Mouse (Mus musculus) urinary bladder, postnatal 14 days (tissue): ENCODE results near the gene Rtl3.
A peak's percentile ranks its signal among the peaks of the same experiment; 100 is the strongest.

Experiments used
- DNase-seq: peaks from one replicate; pipeline ENCODE4 v3.0.0; 2021; ENCODE audit warnings: low spot score

The Rtl3 gene

DNA sequence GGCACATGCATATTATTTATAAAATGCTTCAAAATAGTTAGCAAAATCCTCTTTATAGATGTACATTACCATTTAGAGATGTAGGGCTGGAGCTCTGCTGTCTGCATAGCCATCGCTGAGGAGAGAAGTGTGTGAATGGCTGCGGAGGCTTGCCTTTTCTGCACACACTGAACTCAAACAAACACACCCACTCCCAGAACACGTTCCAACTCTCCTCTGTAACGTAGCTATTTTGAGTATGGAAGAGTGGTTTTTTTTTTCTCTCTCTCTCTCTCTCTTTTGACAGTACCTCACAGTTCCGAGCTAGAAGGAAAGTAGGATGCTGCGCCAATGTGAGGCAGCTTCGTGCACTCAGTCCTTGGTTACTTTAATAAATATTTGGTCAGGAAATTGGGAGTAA, at the start of gene Rtl3:
Gene Rtl3 (minus strand): TSS at position 236 of the 400 bp plus-strand sequence.
- DNase-seq: no peak

DNA sequence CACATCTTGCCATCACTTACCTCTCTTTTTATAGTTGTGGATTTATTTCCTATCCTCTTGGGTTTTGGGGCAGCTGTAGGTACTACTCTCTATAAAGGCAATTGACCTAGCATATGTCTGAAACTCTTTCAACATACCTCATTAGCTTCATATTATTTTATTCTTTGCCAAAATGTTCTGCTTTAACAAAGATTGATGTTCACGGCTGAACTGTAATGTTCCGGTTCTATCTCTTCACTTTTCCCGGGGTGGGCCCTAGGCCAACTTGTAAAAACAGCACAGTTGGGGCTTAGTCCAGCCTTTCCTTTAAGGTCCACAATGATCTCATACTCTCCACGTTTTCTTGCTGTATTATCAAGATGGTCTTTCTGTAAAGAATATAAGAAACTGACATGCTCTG, 31.9 kb upstream of the Rtl3 start:
- peak; percentile 2 for DNase-seq

DNA sequence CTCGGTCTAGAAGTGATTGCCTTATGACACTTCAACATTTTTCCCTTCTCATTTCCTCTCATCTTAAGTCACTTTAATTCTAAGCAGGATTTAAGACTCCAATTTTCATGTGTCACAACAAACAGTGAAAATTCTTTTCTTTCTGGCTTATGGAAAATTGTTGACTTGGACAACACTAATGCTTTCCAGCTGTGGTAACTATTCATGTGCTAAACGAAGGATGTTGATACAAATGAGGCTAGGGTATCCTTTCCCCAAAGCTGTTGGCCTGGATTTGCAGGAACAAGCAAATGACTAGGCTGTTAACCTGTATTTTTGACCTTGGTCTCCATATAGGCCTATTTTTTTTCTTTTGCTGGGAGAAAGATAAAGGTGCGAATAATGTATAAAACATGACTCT, 31.4 kb upstream of the Rtl3 start:
- DNase-seq: no peak

DNA sequence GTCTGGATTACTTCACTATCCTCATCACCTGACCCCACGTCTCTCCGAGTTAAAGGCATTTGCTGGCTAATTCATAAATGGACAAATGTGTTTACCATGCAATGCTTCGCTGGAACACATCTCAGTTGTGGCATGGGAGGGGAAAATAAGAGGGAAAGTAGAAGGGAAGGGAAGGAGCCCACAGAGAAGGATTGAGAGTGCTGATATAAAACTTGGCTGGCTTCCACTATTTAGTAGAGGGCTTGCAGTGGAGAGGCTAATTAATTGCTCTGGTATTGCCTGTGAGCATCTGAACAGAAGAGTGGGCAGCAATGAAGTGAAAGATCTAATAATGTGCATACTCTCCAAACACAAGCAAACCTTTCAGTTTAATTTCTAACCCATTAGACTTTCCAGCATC, 31.0 kb upstream of the Rtl3 start:
- DNase-seq: no peak

DNA sequence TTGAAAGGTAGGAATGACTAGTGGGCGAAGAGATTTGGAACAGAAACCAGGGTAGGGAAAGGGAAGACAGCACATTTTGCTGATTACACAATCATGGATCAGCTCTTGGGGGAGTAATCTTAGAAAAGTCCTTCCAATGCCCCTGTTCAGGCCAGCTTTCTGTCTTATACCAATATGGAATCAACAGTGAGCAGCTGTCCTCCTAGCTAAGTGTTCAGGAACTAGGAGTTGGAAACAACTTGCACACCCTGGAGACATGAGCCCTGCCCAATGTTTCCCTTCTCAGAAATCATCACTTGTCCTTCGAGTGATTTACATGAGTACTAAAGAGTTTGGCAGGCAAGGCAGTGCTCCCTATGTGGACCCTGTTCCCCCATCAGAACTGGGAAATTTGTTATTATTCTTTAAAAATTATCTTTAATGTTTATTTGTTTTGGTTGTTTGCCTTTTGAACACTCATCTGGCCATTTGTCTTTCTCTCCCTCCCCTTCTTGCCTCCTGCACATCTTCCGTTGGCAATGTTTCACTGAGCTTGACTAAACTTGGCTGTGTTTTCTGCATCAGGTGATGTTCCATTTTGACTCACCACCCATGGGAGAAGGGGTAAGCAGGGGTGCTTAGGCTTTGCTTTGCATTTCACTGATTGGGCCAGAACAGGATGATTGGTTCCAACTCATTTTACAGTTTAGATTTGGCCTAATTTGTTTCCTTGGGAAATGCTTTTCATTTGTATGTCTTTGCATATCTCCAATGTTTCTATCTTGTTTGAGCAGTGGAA, 13.3 kb upstream of the Rtl3 start:
- no peak for DNase-seq

DNA sequence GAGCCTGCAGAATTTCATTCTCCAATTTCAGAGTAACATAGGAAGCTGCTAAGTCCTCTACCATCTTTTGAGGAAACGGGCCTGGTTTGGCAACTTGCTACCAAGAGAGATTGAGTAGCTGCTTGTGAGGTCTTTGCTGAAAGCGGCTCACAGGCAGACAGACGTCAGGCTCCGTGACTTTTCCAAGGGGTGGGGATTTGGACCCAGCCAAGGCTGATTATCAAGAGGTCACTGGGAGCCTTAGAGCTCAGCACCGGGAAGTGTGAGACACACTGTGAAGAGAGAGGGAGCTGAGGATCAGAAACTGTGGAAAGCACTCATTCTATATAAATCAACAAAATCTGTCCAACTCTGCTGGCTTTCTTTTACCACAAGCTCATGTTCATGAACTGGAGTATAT, 853 bp downstream of the Rtl3 start:
- no peak for DNase-seq

DNA sequence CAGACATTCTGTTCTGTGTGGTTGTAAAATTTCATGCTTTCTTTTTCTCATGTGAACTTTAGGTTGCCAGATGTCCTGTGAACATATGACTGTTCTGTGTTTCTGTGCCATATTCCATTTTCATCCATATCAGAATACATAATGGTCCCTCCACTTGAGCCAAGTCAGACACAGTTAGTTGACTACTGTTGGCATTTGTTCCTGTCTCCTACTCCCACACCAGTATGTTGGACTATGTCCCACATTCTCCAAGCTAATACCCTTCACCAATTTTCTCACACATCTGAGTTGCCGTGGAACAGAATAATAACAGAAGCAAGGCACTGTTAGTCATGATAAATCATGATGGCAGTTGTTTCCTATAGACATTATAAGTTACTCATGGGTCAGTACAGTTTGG, 9.9 kb downstream of the Rtl3 start:
- DNase-seq: no peak

DNA sequence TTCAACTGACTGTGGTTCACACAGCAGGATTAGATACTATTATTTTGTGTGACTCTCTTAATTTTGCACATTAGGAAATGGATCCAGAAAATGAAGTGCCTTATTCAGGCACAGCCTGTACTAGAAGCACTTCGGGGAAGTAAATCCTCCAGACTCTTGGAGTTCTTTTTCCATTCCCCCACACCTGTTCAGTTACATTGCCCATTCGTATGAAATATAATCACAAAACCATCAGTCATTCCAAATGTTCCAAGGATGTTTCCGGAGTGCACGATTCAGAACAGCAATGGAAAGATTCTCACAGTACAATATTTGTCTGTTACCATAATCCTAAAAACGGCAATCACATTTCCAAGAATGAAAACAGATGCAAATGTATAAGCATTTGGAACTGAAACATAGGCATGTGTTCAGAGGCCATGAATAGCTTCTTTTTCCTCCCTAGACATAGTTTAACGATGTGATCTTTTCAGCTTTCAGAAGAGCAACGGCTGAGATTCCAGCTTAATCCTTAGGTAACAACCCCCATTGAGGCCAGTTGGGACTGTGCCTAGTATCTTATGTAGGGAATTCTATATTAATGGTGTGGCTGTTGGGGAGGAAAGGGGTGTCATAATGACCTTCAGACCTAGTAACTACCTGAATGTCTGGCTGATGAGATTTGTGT, 30.8 kb downstream of the Rtl3 start:
- DNase-seq: no peak

DNA sequence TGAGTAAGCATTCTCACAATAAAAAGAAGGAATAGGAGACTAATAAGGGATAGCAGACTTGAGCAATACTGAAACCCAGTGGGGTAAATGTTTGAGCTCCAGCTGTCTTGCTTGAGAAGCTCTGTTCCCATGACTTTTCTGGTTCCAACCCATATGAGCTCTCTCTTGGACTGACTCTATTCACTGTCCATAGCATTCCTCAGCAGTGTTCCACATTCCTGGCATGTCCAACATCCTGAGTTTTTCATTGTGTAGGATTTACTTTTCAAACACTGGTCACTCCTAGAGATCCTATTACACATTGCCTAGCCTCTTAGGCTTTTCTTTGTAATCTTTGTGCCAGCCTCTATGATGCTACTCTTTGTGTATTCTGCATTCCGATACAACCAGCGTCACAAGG, 36.1 kb downstream of the Rtl3 start:
- DNase-seq: no peak

DNA sequence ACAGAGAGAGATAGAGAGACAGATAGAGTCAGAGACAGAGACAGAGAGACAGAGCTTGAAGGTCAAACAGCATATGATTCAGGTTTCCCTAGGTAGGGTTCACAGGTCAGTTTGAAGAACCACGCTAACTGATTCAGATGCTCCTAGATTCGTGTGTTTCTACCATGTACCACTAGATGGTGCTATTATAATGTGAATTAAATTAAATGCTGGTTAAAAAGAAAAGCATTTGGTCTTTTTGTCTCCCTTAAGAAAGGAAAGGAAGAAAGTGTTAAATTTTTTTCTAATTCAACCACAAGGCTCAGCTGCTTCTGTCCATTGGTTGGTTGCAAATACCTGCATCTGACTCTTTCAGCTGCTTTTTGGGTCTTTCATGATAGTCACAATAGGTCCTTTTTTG, 45.8 kb downstream of the Rtl3 start:
- no peak for DNase-seq
